Mouse (Mus musculus): Measurements from ENCODE around the gene Brpf3. TPM values are rescaled to one million over a fixed set of nuclear protein-coding genes. Genes with fewer than 3 reads are reported as not detected.

The Brpf3 gene
- polyA plus RNA-seq, 1 experiment from 2014 or later: 8.0 TPM

GRCm38 (mm10) chr17:28869412-28870110, 68.7 kb downstream of the Brpf3 start:
- peak; percentile 92 for ATAC-seq (replicated peaks)
- peak overlapping the region; percentile 78 for H3K27ac ChIP-seq (replicated peaks)
- peaks cover 8% of the 10 kb centered on the region for H3K4me1 ChIP-seq
- no peak overlapping the region for H3K4me2 ChIP-seq (replicated peaks)
- H3K27me3 ChIP-seq: no peaks in the 10 kb centered on the region
- H3K36me3 ChIP-seq: no peaks in the 10 kb centered on the region
- no peak overlapping the region for H3K4me3 ChIP-seq
- WGBS: 60% methylated on average over 9 of the region's 9 CpGs
- H3K9ac ChIP-seq (replicated peaks): no peak overlapping the region
- no peaks in the 10 kb centered on the region for H3K9me3 ChIP-seq

- Histone ChIP-seq H3K4me2 (replicated peaks) (no peak overlapping the region), H3K4me3 (no peak overlapping the region), H3K4me1 (peaks cover 12% of the 10 kb centered on the region), H3K9me3 (no peaks in the 10 kb centered on the region), H3K27me3 (no peaks in the 10 kb centered on the region), H3K9ac (replicated peaks) (no peak overlapping the region), H3K27ac (replicated peaks) (peak overlapping the region; percentile 78), H3K36me3 (no peaks in the 10 kb centered on the region)
- no peak for ATAC-seq (replicated peaks)
- 72% methylated on average over 5 of the region's 5 CpGs for WGBS
Observed at GRCm38 (mm10) chr17:28870435-28870834, 69.5 kb downstream of the Brpf3 start.

GRCm38 (mm10) chr17:28871831-28872230, 70.9 kb downstream of the Brpf3 start:
- Histone ChIP-seq H3K4me2 (replicated peaks) (no peak overlapping the region), H3K36me3 (no peaks in the 10 kb centered on the region), H3K4me3 (no peak overlapping the region), H3K9ac (replicated peaks) (no peak overlapping the region), H3K27me3 (no peaks in the 10 kb centered on the region), H3K4me1 (peaks cover 13% of the 10 kb centered on the region), H3K27ac (replicated peaks) (no peak overlapping the region), H3K9me3 (no peaks in the 10 kb centered on the region)
- no peak for ATAC-seq (replicated peaks)
- 80% methylated on average over 11 of the region's 11 CpGs for WGBS

GRCm38 (mm10) chr17:28872322-28872721, 71.4 kb downstream of the Brpf3 start:
- no peak for ATAC-seq (replicated peaks)
- Histone ChIP-seq H3K36me3 (no peaks in the 10 kb centered on the region), H3K4me1 (peaks cover 15% of the 10 kb centered on the region), H3K4me3 (no peak overlapping the region), H3K27ac (replicated peaks) (no peak overlapping the region), H3K27me3 (no peaks in the 10 kb centered on the region), H3K9ac (replicated peaks) (no peak overlapping the region), H3K9me3 (no peaks in the 10 kb centered on the region), H3K4me2 (replicated peaks) (no peak overlapping the region)
- WGBS: 85% methylated on average over 7 of the region's 7 CpGs

GRCm38 (mm10) chr17:28874216-28874615, 73.3 kb downstream of the Brpf3 start:
- H3K9me3 ChIP-seq: no peaks in the 10 kb centered on the region
- WGBS: 91% methylated on average over 4 of the region's 4 CpGs
- no peak overlapping the region for H3K4me2 ChIP-seq (replicated peaks)
- H3K9ac ChIP-seq (replicated peaks): no peak overlapping the region
- H3K4me1 ChIP-seq: peaks cover 15% of the 10 kb centered on the region
- no peak overlapping the region for H3K4me3 ChIP-seq
- H3K27me3 ChIP-seq: no peaks in the 10 kb centered on the region
- ATAC-seq (replicated peaks): no peak
- H3K36me3 ChIP-seq: no peaks in the 10 kb centered on the region
- no peak overlapping the region for H3K27ac ChIP-seq (replicated peaks)

GRCm38 (mm10) chr17:28874825-28875224, 73.9 kb downstream of the Brpf3 start:
- no peak for ATAC-seq (replicated peaks)
- Histone ChIP-seq H3K36me3 (no peaks in the 10 kb centered on the region), H3K27ac (replicated peaks) (no peak overlapping the region), H3K9me3 (no peaks in the 10 kb centered on the region), H3K9ac (replicated peaks) (no peak overlapping the region), H3K4me1 (peaks cover 13% of the 10 kb centered on the region), H3K4me3 (no peak overlapping the region), H3K4me2 (replicated peaks) (no peak overlapping the region), H3K27me3 (no peaks in the 10 kb centered on the region)
- WGBS: 82% methylated on average over 7 of the region's 7 CpGs

GRCm38 (mm10) chr17:28875316-28875715, 74.4 kb downstream of the Brpf3 start:
- Histone ChIP-seq H3K9me3 (no peaks in the 10 kb centered on the region), H3K9ac (replicated peaks) (no peak overlapping the region), H3K27me3 (no peaks in the 10 kb centered on the region), H3K4me2 (replicated peaks) (no peak overlapping the region), H3K27ac (replicated peaks) (no peak overlapping the region), H3K4me1 (peaks cover 12% of the 10 kb centered on the region), H3K36me3 (no peaks in the 10 kb centered on the region), H3K4me3 (no peak overlapping the region)
- no peak for ATAC-seq (replicated peaks)
- WGBS: 37% methylated on average over 8 of the region's 8 CpGs

- no peaks in the 10 kb centered on the region for H3K27me3 ChIP-seq
- H3K9me3 ChIP-seq: no peaks in the 10 kb centered on the region
- no peaks in the 10 kb centered on the region for H3K36me3 ChIP-seq
- no peak overlapping the region for H3K4me3 ChIP-seq
- peaks cover 12% of the 10 kb centered on the region for H3K4me1 ChIP-seq
- H3K9ac ChIP-seq (replicated peaks): no peak overlapping the region
- ATAC-seq (replicated peaks): no peak
- H3K27ac ChIP-seq (replicated peaks): no peak overlapping the region
- 70% methylated on average over 5 of the region's 5 CpGs for WGBS
- no peak overlapping the region for H3K4me2 ChIP-seq (replicated peaks)
Observed at GRCm38 (mm10) chr17:28876331-28876730, 75.4 kb downstream of the Brpf3 start.

GRCm38 (mm10) chr17:28876821-28877220, 75.9 kb downstream of the Brpf3 start:
- Histone ChIP-seq H3K4me3 (no peak overlapping the region), H3K27me3 (no peaks in the 10 kb centered on the region), H3K9ac (replicated peaks) (no peak overlapping the region), H3K4me2 (replicated peaks) (no peak overlapping the region), H3K27ac (replicated peaks) (no peak overlapping the region), H3K4me1 (peaks cover 12% of the 10 kb centered on the region), H3K36me3 (no peaks in the 10 kb centered on the region), H3K9me3 (no peaks in the 10 kb centered on the region)
- no peak for ATAC-seq (replicated peaks)
- WGBS: 13% methylated on average over 19 of the region's 19 CpGs

- Histone ChIP-seq H3K27me3 (no peaks in the 10 kb centered on the region), H3K36me3 (no peaks in the 10 kb centered on the region), H3K4me1 (peaks cover 13% of the 10 kb centered on the region), H3K4me3 (peak overlapping the region; percentile 21), H3K9me3 (no peaks in the 10 kb centered on the region), H3K9ac (replicated peaks) (0 out of 2 replicates have a peak overlapping the region, but pooled peaks have one; percentile 35), H3K4me2 (replicated peaks) (peak overlapping the region; percentile 38), H3K27ac (replicated peaks) (no peak overlapping the region)
- peak; percentile 38 for ATAC-seq (replicated peaks)
- WGBS: 4% methylated on average over 18 of the region's 18 CpGs
Observed at GRCm38 (mm10) chr17:28879931-28880391, 79.1 kb downstream of the Brpf3 start.

GRCm38 (mm10) chr17:28882316-28882715, 81.4 kb downstream of the Brpf3 start:
- peaks cover 8% of the 10 kb centered on the region for H3K4me1 ChIP-seq
- H3K9me3 ChIP-seq: no peaks in the 10 kb centered on the region
- peak overlapping the region; percentile 23; the same call in 1 of the 2 replicates for H3K4me2 ChIP-seq (replicated peaks)
- ATAC-seq (replicated peaks): 0 out of 2 replicates have a peak, but pooled peaks have one; percentile 55
- H3K36me3 ChIP-seq: no peaks in the 10 kb centered on the region
- no peaks in the 10 kb centered on the region for H3K27me3 ChIP-seq
- H3K9ac ChIP-seq (replicated peaks): no peak overlapping the region
- 4% methylated on average over 12 of the region's 12 CpGs for WGBS
- no peak overlapping the region for H3K27ac ChIP-seq (replicated peaks)
- peak overlapping the region; percentile 15; the same call in 1 of the 2 replicates for H3K4me3 ChIP-seq

- 57% methylated on average over 8 of the region's 8 CpGs for WGBS
- Histone ChIP-seq H3K4me3 (no peak overlapping the region), H3K9ac (replicated peaks) (no peak overlapping the region), H3K4me2 (replicated peaks) (peak overlapping the region; percentile 23; the same call in 1 of the 2 replicates), H3K4me1 (peaks cover 8% of the 10 kb centered on the region), H3K27ac (replicated peaks) (no peak overlapping the region), H3K9me3 (no peaks in the 10 kb centered on the region), H3K27me3 (no peaks in the 10 kb centered on the region), H3K36me3 (no peaks in the 10 kb centered on the region)
- no peak for ATAC-seq (replicated peaks)
Observed at GRCm38 (mm10) chr17:28882810-28883209, 81.9 kb downstream of the Brpf3 start.
